Mouse (Mus musculus) C2C12 (cell line): ENCODE measurements around the gene Hspa8. TPM values are rescaled to one million over a fixed set of nuclear protein-coding genes. Genes with fewer than 3 reads are reported as not detected.

Experiments used
- H3K27me3 ChIP-seq: one replicate; pipeline ENCODE4 v1.6.1; 2011; ENCODE audit not compliant: control insufficient read depth, insufficient read depth, insufficient read length
- H3K36me3 ChIP-seq: one replicate; pipeline ENCODE4 v1.6.1; 2011; ENCODE audit not compliant: control insufficient read depth, insufficient read depth
- H3K4me3 ChIP-seq: one replicate; pipeline ENCODE4 v1.5.1; 2011; ENCODE audit warnings: mild to moderate bottlenecking, control low read depth; ENCODE audit not compliant: poor library complexity, insufficient read depth, severe bottlenecking
- H3K79me2 ChIP-seq: one replicate; pipeline ENCODE4 v1.6.1; 2011; ENCODE audit not compliant: control insufficient read depth, insufficient read depth
- H3K79me3 ChIP-seq: one replicate; pipeline ENCODE4 v1.6.1; 2011; ENCODE audit warnings: low read depth, control low read depth
- H3ac ChIP-seq: one replicate; pipeline ENCODE3; 2011; ENCODE audit warnings: low read depth; ENCODE audit not compliant: control insufficient read depth, insufficient read length
- CEBPB ChIP-seq: IDR thresholded peaks from one replicate; pipeline ENCODE4 v1.6.1; 2011; ENCODE audit warnings: low read depth, mild to moderate bottlenecking, control low read depth, moderate library complexity
- CTCF ChIP-seq: IDR thresholded peaks from one replicate; pipeline ENCODE4 v1.5.1; 2011; ENCODE audit not compliant: control insufficient read depth, insufficient read depth, insufficient read length
- FOSL1 ChIP-seq: IDR thresholded peaks from one replicate; pipeline ENCODE4 v1.8.0; 2011; ENCODE audit warnings: mild to moderate bottlenecking, low read length; ENCODE audit not compliant: poor library complexity, insufficient read depth, severe bottlenecking
- MAX ChIP-seq: IDR thresholded peaks from one replicate; pipeline ENCODE4 v1.6.1; 2011; ENCODE audit warnings: mild to moderate bottlenecking, control low read depth
- MYOD1 ChIP-seq: IDR thresholded peaks from one replicate; pipeline ENCODE4 v1.6.1; 2011; ENCODE audit warnings: low read depth; ENCODE audit not compliant: control insufficient read depth, insufficient read length
- MYOG ChIP-seq: IDR thresholded peaks from one replicate; pipeline ENCODE4 v1.6.1; 2011; ENCODE audit not compliant: control insufficient read depth, insufficient read length; ENCODE audit errors: extremely low read depth
- USF1 ChIP-seq: IDR thresholded peaks from one replicate; pipeline ENCODE4 v1.6.1; 2011; ENCODE audit warnings: low read depth, mild to moderate bottlenecking, control low read depth, moderate library complexity
- polyA plus RNA-seq: library from polyadenylated mRNA; unstranded; fragments of >200 nt; fragmentation: generic; extraction: Trizol; gene quantifications from one replicate; pipeline ENCODE4 v1.2.1, GENCODE M21; 2012; ENCODE audit warnings: missing spikeins

The Hspa8 gene
- polyA plus RNA-seq, 1 experiment = 1,815 TPM

DNA sequence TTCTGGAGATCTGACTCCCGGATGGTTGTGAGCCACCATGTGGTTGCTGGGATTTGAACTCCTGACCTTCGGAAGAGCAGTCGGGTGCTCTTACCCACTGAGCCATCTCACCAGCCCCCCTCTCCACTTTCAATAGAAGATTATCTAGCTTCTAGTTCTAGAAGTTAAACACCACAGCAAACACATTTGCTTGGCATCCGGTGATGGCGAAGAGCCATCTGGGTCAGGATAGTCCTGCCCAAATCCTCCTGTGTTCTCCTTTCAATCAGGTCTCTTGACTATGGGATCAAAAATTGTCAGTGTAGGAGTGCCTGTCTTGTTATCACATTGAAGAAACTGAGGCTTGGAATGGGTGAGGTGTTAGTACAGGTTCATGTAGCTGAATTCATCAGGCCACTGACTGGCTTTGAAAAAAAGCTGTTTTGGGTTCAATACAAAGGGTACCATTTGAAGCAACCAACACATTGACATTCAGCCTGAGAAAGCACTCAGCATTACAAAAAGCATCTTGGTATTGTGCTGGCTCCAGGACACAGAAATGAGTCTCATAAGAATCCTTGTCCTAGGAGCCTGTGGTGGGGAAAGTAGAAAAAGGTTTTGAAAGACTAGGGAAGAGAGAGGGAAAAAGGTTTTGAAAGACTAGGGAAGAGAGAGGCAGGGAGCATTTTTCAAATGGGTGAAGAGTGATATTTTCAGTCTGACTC, 16.7 kb downstream of the Hspa8 start:
- H3K79me2 ChIP-seq = no peaks in the 10 kb centered on the region
- H3K4me3 ChIP-seq = no peak overlapping the region
- no peaks in the 10 kb centered on the region for H3K36me3 ChIP-seq
- H3ac ChIP-seq = no peak overlapping the region
- H3K27me3 ChIP-seq = no peaks in the 10 kb centered on the region
- no peak for TF ChIP-seq FOSL1
- no peak for TF ChIP-seq CEBPB
- no peak for TF ChIP-seq USF1
- no peak for TF ChIP-seq MAX
- no peak for TF ChIP-seq CTCF
- no peak for TF ChIP-seq MYOG
- no peak for TF ChIP-seq MYOD1
- no peaks in the 10 kb centered on the region for H3K79me3 ChIP-seq

DNA sequence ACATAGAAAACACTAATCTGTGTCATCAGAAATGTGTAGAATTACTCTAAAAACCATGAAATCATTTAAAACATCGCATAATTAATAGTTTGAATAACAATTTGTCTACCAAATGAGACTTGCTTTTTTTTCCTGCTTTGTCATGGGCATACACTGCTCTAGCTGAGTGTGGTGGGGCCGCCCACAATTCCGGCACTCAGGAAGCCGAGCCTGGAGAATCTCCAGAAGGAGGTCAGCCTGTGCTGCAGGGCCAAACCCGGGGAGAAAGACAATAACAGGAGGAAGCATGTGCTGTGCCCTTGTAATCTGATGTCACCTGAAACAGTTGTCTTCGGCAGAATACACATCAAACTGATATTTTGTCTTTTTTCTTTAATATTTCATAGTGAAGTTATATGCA, 24.8 kb downstream of the Hspa8 start:
- H3ac ChIP-seq = no peak overlapping the region
- TF ChIP-seq USF1 = no peak
- no peak for TF ChIP-seq MYOD1
- no peak for TF ChIP-seq CTCF
- no peak for TF ChIP-seq MYOG
- no peak for TF ChIP-seq FOSL1
- no peak for TF ChIP-seq CEBPB
- TF ChIP-seq MAX = no peak
- no peaks in the 10 kb centered on the region for H3K79me3 ChIP-seq
- no peak overlapping the region for H3K4me3 ChIP-seq
- peaks cover 4% of the 10 kb centered on the region for H3K27me3 ChIP-seq
- H3K36me3 ChIP-seq = no peaks in the 10 kb centered on the region
- no peaks in the 10 kb centered on the region for H3K79me2 ChIP-seq

DNA sequence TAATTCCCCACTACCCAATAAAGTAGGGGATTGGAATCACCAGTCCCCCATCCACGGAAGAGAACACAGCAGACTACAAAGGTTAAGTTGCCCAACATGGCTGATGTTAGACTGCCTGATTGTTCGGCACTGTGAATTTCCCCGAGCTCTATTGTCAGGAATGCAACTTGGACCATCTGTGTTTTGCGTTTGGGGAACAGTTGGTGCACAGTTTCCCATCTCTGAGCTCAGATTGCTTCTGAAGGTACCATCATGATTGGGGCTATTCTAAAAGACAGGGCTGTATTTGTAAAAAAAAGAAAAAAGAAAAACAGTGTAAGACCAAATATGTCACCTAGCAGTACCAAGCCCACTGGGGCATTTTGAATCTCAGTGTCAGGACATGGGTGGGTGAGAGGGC, 26.6 kb downstream of the Hspa8 start:
- Histone ChIP-seq H3K36me3 (no peaks in the 10 kb centered on the region), H3K79me3 (no peaks in the 10 kb centered on the region), H3ac (no peak overlapping the region), H3K27me3 (peaks cover 4% of the 10 kb centered on the region), H3K79me2 (no peaks in the 10 kb centered on the region), H3K4me3 (no peak overlapping the region)
- TF ChIP-seq MAX (no peak), USF1 (no peak), FOSL1 (no peak), MYOG (no peak), MYOD1 (no peak), CEBPB (no peak), CTCF (no peak)

DNA sequence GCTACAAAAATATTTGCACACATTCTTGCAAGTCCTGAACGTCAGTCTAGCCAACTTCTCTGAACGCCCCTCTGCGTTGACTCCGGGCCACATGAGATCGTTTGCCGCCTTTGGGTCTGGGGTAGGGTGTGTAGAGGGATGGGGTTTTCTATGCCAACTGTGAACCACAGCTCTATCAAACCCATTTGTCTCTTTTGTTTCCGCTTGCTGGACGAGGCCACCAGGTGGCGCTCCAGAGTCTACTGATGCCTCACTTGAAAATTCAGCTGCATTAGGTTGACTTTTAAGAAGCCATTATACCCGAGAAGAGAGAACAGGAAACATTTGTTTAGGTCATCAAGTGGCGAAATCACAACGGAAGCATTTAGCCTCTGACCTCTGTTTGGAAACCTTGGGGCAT, 33.8 kb downstream of the Hspa8 start:
- Histone ChIP-seq H3K27me3 (peaks cover 4% of the 10 kb centered on the region), H3K79me2 (no peaks in the 10 kb centered on the region), H3ac (no peak overlapping the region), H3K36me3 (no peaks in the 10 kb centered on the region), H3K79me3 (no peaks in the 10 kb centered on the region), H3K4me3 (no peak overlapping the region)
- TF ChIP-seq FOSL1 (no peak), CTCF (peak; percentile 42)

DNA sequence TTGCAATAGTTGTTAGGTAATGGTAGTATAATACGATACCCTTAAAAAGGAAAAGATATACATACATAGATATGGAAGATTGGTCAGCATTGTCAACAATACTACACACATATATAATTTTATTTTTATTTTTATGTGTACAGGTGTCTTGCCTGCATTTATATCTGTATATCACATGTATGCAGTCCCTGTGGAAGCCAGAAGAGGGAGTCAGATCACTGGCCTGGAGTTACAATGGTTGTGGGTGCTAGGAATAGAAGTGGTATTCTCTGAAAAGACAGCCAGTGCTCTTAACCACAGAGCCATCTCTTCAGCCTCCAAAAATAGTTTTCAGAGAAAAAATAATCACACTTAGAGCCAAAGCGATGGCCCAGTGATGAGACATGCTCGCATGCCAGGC, 35.9 kb downstream of the Hspa8 start:
- H3K79me3 ChIP-seq = no peaks in the 10 kb centered on the region
- H3K4me3 ChIP-seq = no peak overlapping the region
- TF ChIP-seq CEBPB (no peak), FOSL1 (no peak), MYOD1 (no peak), CTCF (no peak), MAX (no peak), USF1 (no peak), MYOG (no peak)
- H3K36me3 ChIP-seq = no peaks in the 10 kb centered on the region
- H3K79me2 ChIP-seq = no peaks in the 10 kb centered on the region
- peaks cover 11% of the 10 kb centered on the region for H3K27me3 ChIP-seq
- no peak overlapping the region for H3ac ChIP-seq

DNA sequence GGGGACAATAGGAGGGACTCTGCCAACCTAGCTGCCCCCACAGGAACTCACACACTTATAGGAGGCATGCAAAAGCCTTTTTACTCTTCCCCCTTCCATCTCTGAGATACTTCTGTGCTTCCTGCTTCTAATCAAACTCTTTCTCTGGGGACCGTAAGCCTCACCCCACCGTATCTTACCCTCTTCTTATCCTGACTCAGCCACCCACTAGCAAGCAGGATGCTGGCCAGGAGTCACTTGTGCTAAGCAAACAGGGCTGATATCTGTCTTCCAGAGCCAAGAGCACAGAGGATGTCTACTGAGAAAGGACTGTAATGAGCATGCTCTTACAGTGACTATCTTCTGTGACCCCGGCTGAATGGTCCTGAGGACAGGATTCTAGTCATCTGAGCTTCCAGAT, 38.9 kb downstream of the Hspa8 start:
- H3K27me3 ChIP-seq = peaks cover 11% of the 10 kb centered on the region
- H3K79me2 ChIP-seq = no peaks in the 10 kb centered on the region
- no peaks in the 10 kb centered on the region for H3K79me3 ChIP-seq
- TF ChIP-seq MAX (no peak), USF1 (no peak), CTCF (no peak), FOSL1 (no peak), CEBPB (no peak), MYOD1 (no peak), MYOG (no peak)
- no peak overlapping the region for H3ac ChIP-seq
- H3K4me3 ChIP-seq = no peak overlapping the region
- no peaks in the 10 kb centered on the region for H3K36me3 ChIP-seq
